Mouse (Mus musculus) midbrain, embryonic 13.5 days (tissue): Measurements from ENCODE around the gene Rps6kc1. TPM values are rescaled to one million over a fixed set of nuclear protein-coding genes. Genes with fewer than 3 reads are reported as not detected.
"Not testable (repeated sequence)": the region's sequence is repeated elsewhere in the genome, so short reads cannot be mapped to it uniquely, and the experiment has no call there.

ENCODE experiments used
- ATAC-seq: fragments of 200-750 bp; cut with Nextera tagmentation; 2 replicates; pipeline ENCODE4 v1.8.0; 2017; ENCODE audit warnings: mild to moderate bottlenecking, moderate TSS enrichment, moderate library complexity
- H3K27ac ChIP-seq: fragments of 300-500 bp; sonication (generic); 2 replicates; pipeline ENCODE4 v1.5.1; 2015; ENCODE audit warnings: inconsistent platforms, mild to moderate bottlenecking, moderate library complexity
- H3K27me3 ChIP-seq: fragments of 300-500 bp; sonication (generic); 2 replicates; pipeline ENCODE4 v1.6.1; 2015; ENCODE audit warnings: mild to moderate bottlenecking, inconsistent platforms
- H3K36me3 ChIP-seq: fragments of 300-500 bp; sonication (generic); 2 replicates; pipeline ENCODE4 v1.6.1; 2015; ENCODE audit warnings: mild to moderate bottlenecking, inconsistent platforms
- H3K4me1 ChIP-seq: fragments of 300-500 bp; sonication (generic); replicated peaks from 2 replicates; pipeline ENCODE4 v1.6.1; 2015; ENCODE audit warnings: inconsistent platforms
- H3K4me2 ChIP-seq: fragments of 300-500 bp; sonication (generic); replicated peaks from 2 replicates; pipeline ENCODE4 v1.6.1; 2015; ENCODE audit warnings: moderate library complexity, mild to moderate bottlenecking, inconsistent platforms
- H3K4me3 ChIP-seq: fragments of 300-500 bp; sonication (generic); replicated peaks from 2 replicates; pipeline ENCODE4 v1.5.1; 2015; ENCODE audit warnings: mild to moderate bottlenecking, inconsistent platforms
- H3K9ac ChIP-seq: fragments of 300-500 bp; sonication (generic); replicated peaks from 2 replicates; pipeline ENCODE4 v1.6.1; 2015; ENCODE audit warnings: mild to moderate bottlenecking, inconsistent platforms
- H3K9me3 ChIP-seq: fragments of 300-500 bp; sonication (generic); 2 replicates; pipeline ENCODE4 v1.6.1; 2016; ENCODE audit warnings: mild to moderate bottlenecking, inconsistent platforms
- WGBS: fragments of 180-500 bp; shearing (Covaris S2); methylation state at CpG from one replicate; pipeline ENCODE4 v1.1.7; 2015; 5-methylcytosine and 5-hydroxymethylcytosine counted together
- polyA plus RNA-seq: library from polyadenylated mRNA; unstranded; fragments of >200 nt; fragmentation: Nextera tagmentation; extraction: Ambion mirVana; gene quantifications from 2 replicates; pipeline ENCODE4 v1.2.1, GENCODE M21; 2015

Gene Rps6kc1
- polyA plus RNA-seq, 1 experiment from 2014 or later = 28.9 TPM

DNA sequence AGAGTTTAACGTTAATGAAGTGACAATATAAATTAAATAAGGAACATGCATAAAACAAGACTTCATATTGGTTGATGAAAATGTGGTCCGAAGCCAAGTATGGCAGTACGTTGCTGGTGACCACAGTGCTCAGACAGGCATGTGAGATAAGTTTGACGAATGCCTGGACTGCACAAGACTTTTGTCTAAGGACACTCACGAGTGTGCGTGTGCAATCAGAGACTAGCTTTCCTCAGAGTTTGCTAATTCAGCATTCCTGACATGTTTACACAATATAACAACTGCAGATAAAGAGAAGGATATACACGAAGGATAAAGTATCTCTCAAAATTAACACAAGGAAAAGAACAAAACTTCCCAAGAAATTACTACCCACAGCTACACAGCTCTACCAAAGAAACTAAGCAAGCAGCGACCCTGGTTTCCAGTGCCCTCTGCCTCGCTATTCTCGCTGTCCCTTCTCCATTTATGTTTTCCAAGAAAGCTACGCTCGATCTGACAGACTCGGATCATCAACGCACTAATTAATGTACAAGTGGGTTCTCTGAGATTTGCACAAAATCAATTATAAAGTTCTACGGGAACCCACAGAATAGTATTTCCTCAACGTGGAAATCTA is 16.3 kb upstream of the Rps6kc1 start:
- H3K4me2 ChIP-seq = peak overlapping the region; percentile 72
- H3K36me3 ChIP-seq = peaks cover 2% of the 10 kb centered on the region
- 26% methylated on average over 16 of the region's 16 CpGs for WGBS
- H3K27ac ChIP-seq = peak overlapping the region; percentile 99
- H3K4me1 ChIP-seq = peaks cover 25% of the 10 kb centered on the region
- ATAC-seq = peak; percentile 25
- peak overlapping the region; percentile 76 for H3K4me3 ChIP-seq
- no peaks in the 10 kb centered on the region for H3K9me3 ChIP-seq
- peak overlapping the region; percentile 85 for H3K9ac ChIP-seq
- no peaks in the 10 kb centered on the region for H3K27me3 ChIP-seq

DNA sequence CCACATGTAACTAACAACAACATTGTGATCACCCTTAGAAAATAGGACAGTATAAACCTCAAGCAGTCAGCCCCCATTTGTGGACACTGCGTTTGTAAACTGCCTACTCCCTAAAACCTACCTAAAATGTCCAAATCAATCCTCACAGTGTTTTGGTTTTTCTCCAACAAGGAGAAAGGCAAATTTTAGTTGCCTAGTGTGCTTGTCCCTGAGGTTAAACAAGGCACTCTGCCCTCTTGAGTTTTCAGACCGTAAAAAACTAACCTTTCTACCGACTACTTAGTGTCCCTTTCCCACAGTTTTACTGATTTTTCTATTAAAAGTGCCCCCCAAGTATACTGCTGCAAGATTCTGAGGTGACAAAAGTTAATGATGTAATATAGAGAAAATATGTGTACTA is 15.7 kb upstream of the Rps6kc1 start:
- H3K9me3 ChIP-seq = no peaks in the 10 kb centered on the region
- no peak overlapping the region; the same call in 1 of the 2 replicates for H3K9ac ChIP-seq
- 96% methylated on average over 3 of the region's 3 CpGs for WGBS
- H3K36me3 ChIP-seq = no peaks in the 10 kb centered on the region
- H3K4me2 ChIP-seq = peak overlapping the region; percentile 72
- peaks cover 25% of the 10 kb centered on the region for H3K4me1 ChIP-seq
- H3K4me3 ChIP-seq = peak overlapping the region; percentile 76; the same call in 1 of the 2 replicates
- H3K27ac ChIP-seq = no peak overlapping the region
- ATAC-seq = no peak
- H3K27me3 ChIP-seq = no peaks in the 10 kb centered on the region

DNA sequence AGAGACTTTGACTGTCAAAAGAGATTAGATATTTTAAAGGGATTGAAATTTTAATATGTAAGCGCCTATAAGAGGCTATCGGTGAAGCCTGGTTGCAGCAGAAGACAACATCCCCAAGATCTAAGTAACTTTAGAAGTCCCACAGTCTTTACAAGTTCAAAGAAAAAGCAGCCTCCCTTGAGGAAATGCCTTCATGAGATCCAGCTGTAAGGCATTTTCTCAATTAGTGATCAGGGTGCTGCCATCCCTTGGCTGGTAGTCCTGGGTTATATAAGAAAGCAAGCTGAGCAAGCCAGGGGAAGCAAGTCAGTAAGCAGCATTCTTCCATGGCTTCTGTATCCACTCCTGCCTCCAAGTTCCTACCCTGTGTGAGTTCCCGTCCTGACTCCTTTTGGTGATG is 13.2 kb upstream of the Rps6kc1 start, which contains the start of gene Angel2:
Gene Angel2, plus strand, starts transcription at position 301 of the 400 bp plus-strand sequence.
- not testable (repeated sequence) for H3K36me3 ChIP-seq, ATAC-seq, H3K27me3 ChIP-seq, H3K27ac ChIP-seq, H3K4me2 ChIP-seq, H3K9me3 ChIP-seq, H3K9ac ChIP-seq, H3K4me3 ChIP-seq
- peaks cover 18% of the 10 kb centered on the region for H3K4me1 ChIP-seq
- 87% methylated on average over 3 of the region's 3 CpGs for WGBS

DNA sequence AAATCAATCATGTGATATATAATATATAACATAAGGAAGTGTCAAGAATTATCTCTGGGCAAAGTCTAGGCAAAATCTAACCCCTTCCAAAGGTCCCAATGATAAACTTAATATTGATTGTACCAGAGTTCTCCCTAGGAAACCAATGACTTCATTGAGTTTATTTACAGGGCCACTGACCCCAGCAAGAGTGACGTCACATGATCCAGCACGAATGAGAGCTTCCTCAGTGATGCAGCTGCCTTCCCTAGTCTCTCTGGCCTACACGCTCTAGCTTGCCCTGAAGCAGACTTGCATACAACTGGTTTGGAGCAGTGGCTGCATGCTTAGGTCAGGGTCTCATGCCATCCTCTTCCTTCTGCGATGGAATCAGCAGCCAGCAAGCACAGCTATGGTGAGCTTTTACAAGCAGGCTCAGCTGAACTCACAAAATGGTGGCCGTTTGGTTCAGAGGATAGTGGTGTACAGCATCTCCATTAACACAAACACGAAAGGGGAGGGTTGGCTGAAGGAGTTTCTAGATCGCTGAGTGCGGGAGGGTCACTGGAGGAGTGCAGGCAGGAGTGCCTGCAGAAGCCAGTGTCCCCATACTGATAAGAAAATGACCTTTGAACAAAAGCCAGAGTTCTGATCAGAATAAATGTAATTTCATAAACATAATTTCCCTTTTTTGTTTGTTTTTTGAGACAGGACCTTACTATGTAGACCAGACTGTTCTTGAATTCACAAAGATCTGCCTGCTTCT is 8.3 kb upstream of the Rps6kc1 start:
- ATAC-seq = no peak
- 0 out of 2 replicates have a peak, but pooled peaks cover 3% of the 10 kb centered on the region for H3K27me3 ChIP-seq
- H3K9me3 ChIP-seq = no peaks in the 10 kb centered on the region
- 75% methylated on average over 8 of the region's 8 CpGs for WGBS
- no peak overlapping the region for H3K4me3 ChIP-seq
- no peak overlapping the region for H3K27ac ChIP-seq
- no peaks in the 10 kb centered on the region for H3K36me3 ChIP-seq
- H3K4me2 ChIP-seq = no peak overlapping the region
- no peak overlapping the region for H3K9ac ChIP-seq
- no peaks in the 10 kb centered on the region for H3K4me1 ChIP-seq

DNA sequence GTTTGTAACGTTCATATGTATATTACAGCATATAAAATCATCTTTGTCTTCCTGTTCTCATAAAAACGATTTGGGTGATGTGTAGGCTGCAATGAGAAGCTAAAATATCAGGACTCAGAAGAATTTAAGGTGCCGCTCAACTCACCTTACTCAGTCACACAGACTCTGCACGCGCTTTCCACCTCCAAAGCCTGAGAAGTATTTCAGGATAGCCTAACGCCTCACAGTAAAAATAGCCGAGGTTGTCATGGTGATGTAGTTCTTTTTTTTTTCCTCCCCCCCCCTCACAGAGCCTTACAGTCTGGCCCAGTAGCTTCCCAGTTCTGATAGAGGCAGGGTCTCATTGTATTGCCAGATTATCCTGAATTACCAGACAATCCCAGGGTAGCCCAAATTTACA is 7.4 kb upstream of the Rps6kc1 start:
- H3K36me3 ChIP-seq = no peaks in the 10 kb centered on the region
- no peak overlapping the region for H3K4me2 ChIP-seq
- no peak overlapping the region for H3K4me3 ChIP-seq
- H3K4me1 ChIP-seq = no peaks in the 10 kb centered on the region
- 0 out of 2 replicates have a peak, but pooled peaks cover 3% of the 10 kb centered on the region for H3K27me3 ChIP-seq
- no peak overlapping the region for H3K9ac ChIP-seq
- no peak overlapping the region for H3K27ac ChIP-seq
- no peaks in the 10 kb centered on the region for H3K9me3 ChIP-seq
- whole genome bisulfite sequencing = 72% methylated on average over 7 of the region's 7 CpGs
- no peak for ATAC-seq

DNA sequence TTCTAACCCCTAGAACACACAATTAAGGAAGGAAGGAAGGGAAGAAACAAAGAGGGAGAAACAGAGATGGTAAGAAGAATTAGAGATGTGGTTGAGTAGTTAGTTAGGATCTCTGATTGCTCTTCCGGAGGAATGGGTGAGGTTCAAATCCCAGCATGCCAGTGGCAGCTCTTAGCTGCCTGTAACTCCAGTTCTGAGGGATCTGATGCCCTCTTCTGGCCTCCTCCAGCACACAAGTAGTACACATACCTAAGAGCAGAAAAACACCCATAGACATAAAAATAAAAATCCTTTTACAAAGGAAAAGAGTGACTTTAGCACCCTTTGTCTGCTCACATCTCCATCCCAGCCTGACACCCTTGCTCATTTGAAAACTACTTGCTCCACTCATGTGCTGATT is 1.1 kb upstream of the Rps6kc1 start:
- no peak overlapping the region for H3K27ac ChIP-seq
- H3K9ac ChIP-seq = no peak overlapping the region
- H3K9me3 ChIP-seq = no peaks in the 10 kb centered on the region
- no peak overlapping the region for H3K4me3 ChIP-seq
- peaks cover 33% of the 10 kb centered on the region for H3K4me1 ChIP-seq
- H3K36me3 ChIP-seq = no peaks in the 10 kb centered on the region
- ATAC-seq = no peak
- no peak overlapping the region for H3K4me2 ChIP-seq
- 39% methylated on average over 1 of the region's 1 CpGs for WGBS
- 0 out of 2 replicates have a peak, but pooled peaks cover 3% of the 10 kb centered on the region for H3K27me3 ChIP-seq

DNA sequence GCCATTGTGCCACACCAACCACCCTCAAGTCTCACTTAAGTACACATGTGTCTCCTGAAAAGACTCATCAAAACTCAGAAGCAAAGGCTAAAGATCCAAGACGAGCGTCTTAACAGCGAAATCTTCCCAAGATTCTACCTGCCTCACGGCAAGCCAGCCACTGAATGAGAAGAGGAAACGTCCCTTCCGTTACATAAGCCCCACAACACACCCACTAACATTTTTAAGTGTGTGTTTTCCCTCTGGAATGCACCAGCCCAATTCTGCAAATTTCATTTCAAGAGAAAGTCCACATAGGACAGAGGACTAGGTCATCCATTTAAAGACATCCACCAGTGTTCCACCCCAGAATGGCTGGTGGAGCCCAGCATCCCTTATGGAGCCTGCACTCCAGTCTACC is 734 bp downstream of the Rps6kc1 start:
- Histone ChIP-seq H3K9me3 (no peaks in the 10 kb centered on the region), H3K4me2 (peak overlapping the region; percentile 92), H3K36me3 (no peaks in the 10 kb centered on the region; the same call in 1 of the 2 replicates), H3K27me3 (0 out of 2 replicates have a peak, but pooled peaks cover 3% of the 10 kb centered on the region), H3K27ac (no peak overlapping the region), H3K4me3 (peak overlapping the region; percentile 65), H3K9ac (peak overlapping the region; percentile 82), H3K4me1 (peaks cover 33% of the 10 kb centered on the region)
- WGBS = 86% methylated on average over 6 of the region's 6 CpGs
- no peak for ATAC-seq

DNA sequence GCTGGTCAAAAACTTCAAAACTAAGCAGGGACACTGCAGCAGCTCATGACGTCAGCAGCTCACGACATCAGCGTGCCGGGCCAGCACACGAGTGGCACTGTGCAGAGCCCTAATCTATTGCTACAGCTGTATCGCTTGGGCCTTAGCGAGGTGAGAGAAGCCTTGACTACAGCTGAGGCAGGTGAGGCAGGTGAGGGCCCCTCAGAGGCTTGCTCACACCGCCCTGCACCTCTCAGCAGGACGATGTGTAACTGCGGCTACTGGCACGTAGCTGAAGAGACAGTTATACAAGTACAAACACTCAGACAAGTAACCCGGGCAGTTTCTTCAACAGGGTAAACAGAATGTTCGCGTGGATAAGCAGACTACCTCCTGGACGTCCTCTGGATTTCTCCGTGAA is 6.9 kb downstream of the Rps6kc1 start:
- Histone ChIP-seq H3K4me2 (no peak overlapping the region), H3K36me3 (peaks cover 22% of the 10 kb centered on the region), H3K4me3 (no peak overlapping the region), H3K4me1 (peaks cover 11% of the 10 kb centered on the region), H3K9me3 (no peaks in the 10 kb centered on the region), H3K27ac (no peak overlapping the region), H3K9ac (no peak overlapping the region), H3K27me3 (no peaks in the 10 kb centered on the region)
- ATAC-seq = no peak
- WGBS = 90% methylated on average over 16 of the region's 16 CpGs

DNA sequence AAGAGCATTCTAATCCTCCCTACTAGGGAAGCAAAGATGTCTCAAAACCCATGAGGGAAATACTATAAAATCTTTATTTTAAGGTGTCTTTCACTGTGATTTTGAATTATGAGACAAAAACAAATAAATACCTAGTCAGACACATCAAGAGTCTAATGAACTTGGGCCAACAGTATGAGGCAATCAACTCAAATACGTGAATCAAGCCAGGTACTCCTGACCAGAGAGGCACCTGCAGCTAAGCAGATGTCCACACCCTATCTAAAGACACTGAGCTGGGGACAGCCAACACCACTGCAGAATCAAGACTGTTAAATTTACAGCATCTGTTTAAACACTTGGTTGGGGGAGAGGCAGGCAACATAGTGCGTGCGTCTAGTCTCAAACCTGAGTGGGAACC is 7.4 kb downstream of the Rps6kc1 start:
- no peaks in the 10 kb centered on the region for H3K9me3 ChIP-seq
- H3K27ac ChIP-seq = no peak overlapping the region
- peaks cover 26% of the 10 kb centered on the region for H3K36me3 ChIP-seq
- H3K4me1 ChIP-seq = peaks cover 5% of the 10 kb centered on the region
- 97% methylated on average over 3 of the region's 3 CpGs for WGBS
- H3K9ac ChIP-seq = no peak overlapping the region
- no peaks in the 10 kb centered on the region for H3K27me3 ChIP-seq
- H3K4me3 ChIP-seq = no peak overlapping the region
- no peak for ATAC-seq
- no peak overlapping the region for H3K4me2 ChIP-seq

DNA sequence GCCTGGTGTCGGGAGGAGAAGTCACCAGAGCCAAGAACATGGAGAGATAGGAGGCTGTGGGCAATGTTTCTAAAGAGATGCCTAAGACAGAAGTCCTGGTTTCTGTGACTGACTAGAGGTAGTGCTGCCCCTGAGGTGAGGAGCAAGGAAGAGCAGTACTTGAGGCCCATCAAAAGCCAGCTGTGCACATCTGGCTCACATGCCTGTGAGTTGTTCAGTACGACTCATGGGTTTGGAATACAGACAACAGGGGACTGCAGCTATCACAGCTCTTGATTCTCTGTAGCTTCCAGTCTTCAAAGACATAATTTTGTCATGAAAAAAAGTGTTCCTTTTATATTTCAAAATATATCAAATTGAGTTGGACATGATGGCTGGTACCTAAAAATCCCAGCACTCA is 10.5 kb downstream of the Rps6kc1 start:
- H3K27me3 ChIP-seq = no peaks in the 10 kb centered on the region
- H3K4me2 ChIP-seq = no peak overlapping the region
- H3K9me3 ChIP-seq = no peaks in the 10 kb centered on the region
- ATAC-seq = no peak
- WGBS = 74% methylated on average over 2 of the region's 2 CpGs
- no peaks in the 10 kb centered on the region for H3K4me1 ChIP-seq
- H3K27ac ChIP-seq = no peak overlapping the region
- H3K9ac ChIP-seq = no peak overlapping the region
- peaks cover 49% of the 10 kb centered on the region for H3K36me3 ChIP-seq
- no peak overlapping the region for H3K4me3 ChIP-seq

DNA sequence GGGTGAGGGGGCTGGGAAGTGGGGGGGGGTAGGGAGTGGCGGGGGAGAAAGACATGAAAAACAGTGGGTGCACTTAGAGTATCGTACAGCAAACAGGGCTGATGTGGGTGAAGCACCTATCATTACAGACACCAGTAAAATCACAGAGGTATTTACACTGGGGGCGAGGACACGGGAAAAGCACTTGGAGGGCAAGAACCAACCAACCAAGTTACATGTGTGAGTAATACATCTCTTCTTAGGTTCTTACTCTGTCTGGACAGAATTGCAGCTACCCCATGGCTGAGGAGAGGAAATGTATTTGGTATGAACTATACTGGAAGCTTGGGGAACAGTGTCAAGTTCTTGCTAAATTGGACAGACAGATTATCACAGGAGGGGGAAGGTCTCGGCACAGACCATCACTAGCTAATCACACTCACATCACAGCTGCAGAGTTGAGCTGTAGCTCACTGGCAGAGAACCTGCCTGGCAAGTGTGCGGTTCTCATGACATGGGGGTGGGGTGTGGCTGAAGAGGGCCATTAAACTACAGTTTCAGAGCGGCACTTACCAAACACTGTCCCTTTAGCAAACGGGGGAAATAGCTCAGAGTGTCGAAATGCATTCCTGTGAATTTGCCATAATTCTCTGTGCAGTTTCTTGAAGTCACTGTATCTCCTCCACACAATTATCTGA is 12.5 kb downstream of the Rps6kc1 start:
- WGBS = 93% methylated on average over 9 of the region's 9 CpGs
- H3K36me3 ChIP-seq = peaks cover 57% of the 10 kb centered on the region

DNA sequence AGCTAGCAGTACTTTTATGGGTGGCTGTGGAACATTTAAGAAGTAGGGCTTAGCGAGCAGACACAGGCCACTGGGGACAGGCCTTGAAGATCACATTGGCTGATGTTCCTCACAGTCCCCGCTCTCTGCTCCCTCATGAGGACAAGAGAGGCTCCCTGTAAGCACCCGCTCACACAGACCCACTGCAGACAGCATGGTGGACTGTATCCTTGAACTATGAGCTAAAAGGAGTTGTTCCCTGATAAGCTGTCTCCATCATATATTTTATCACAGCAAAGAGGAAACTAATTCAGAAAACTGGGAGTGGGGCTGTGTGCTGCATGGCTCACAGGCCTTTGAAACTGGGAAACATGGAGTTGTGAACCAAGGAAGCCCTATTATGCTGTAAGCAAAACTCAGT is 13.4 kb downstream of the Rps6kc1 start:
- no peak overlapping the region for H3K4me3 ChIP-seq
- H3K9me3 ChIP-seq = no peaks in the 10 kb centered on the region
- no peak overlapping the region for H3K4me2 ChIP-seq
- ATAC-seq = no peak
- no peaks in the 10 kb centered on the region for H3K4me1 ChIP-seq
- H3K36me3 ChIP-seq = peaks cover 56% of the 10 kb centered on the region
- H3K9ac ChIP-seq = no peak overlapping the region
- no peaks in the 10 kb centered on the region for H3K27me3 ChIP-seq
- no peak overlapping the region for H3K27ac ChIP-seq
- 99% methylated on average over 3 of the region's 3 CpGs for WGBS

More for the DNA sequence above, 12.5 kb downstream of the Rps6kc1 start:
- Histone ChIP-seq H3K4me1 (no peaks in the 10 kb centered on the region), H3K27ac (no peak overlapping the region), H3K4me2 (no peak overlapping the region), H3K9ac (no peak overlapping the region), H3K9me3 (no peaks in the 10 kb centered on the region), H3K27me3 (no peaks in the 10 kb centered on the region), H3K4me3 (no peak overlapping the region)
- no peak for ATAC-seq
